Mouse (Mus musculus) left cerebral cortex, adult 2 months (tissue): Measurements from ENCODE around the gene Sh2d6. TPM values are rescaled to one million over a fixed set of nuclear protein-coding genes. Genes with fewer than 3 reads are reported as not detected.

Experiments used
- DNase-seq, 2 experiments: peaks; one replicate each; pipeline ENCODE4 v3.0.0; 2021 to 2022; ENCODE audit warnings: low spot score in 2 of 2, mixed read lengths in 1 of 2; ENCODE audit errors: extremely low spot score in 1 of 2
- H3K27ac ChIP-seq: fragments of 200-600 bp; 2 replicates; pipeline ENCODE4 v1.8.1; 2022
- H3K4me3 ChIP-seq: fragments of 200-600 bp; 2 replicates; pipeline ENCODE4 v1.8.1; 2022
- CTCF ChIP-seq: fragments of 200-600 bp; IDR thresholded peaks from 2 replicates; pipeline ENCODE4 v1.8.1; 2022; ENCODE audit warnings: antibody characterized with exemption, mild to moderate bottlenecking, moderate library complexity
- intact Hi-C: fragments of 180-260 bp; cut with DNase I; formaldehyde crosslinking; loops from one replicate; pipeline ENCODE4 v1.15.1; 2025
- total RNA-seq, 2 experiments: library from RNA; stranded (reverse); gene quantifications; 2 replicates each; pipeline ENCODE4 v1.2.3; 2021

The Sh2d6 gene
- total RNA-seq, 2 experiments from 2014 or later, result 0.28 to 0.48 TPM

DNA sequence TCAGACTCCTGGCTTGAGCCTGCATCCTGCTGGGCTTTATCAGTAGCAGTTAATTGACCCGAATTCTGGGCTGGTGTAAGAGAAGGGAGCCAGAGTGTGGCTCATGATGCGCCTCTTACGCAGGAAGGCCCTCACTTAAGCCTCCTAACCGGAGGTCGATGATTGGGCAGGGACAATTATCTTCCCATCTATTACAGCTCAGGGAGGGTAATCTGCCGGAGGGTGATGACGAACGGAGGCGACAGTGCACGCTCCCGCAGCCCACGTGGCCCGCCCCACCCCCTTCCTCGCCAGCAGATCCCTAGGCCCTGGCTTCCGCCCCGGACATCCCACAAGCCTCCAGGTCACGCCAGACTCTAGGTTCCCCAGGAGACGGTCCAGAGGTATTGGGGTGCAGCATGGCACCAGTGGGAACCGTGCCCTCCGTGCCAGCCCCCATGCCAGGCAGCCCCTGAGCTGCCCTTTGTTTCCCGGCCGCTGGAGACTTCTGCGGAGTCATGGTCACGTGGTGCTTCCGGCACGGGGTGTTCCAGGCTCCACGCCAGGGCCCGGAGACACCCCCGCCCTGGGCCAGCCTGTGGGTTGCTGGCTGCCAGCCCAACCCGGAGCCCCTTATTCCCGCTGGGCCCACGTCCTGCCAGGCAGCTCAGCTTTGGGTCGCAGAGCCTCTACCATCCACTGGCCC is 9.0 kb downstream of the Sh2d6 start:
- Histone ChIP-seq H3K4me3 (peak overlapping the region; percentile 42), H3K27ac (peak overlapping the region; percentile 90)
- intact Hi-C loops, result loop anchor here (1.0 kb wide), 2 partner anchors 57 to 73 kb away; partner anchors contain the start of gene Mat2a
- no peak; the same call in 1 of the 2 replicates for TF ChIP-seq CTCF
- peak; percentile 89 to 91 for DNase-seq

DNA sequence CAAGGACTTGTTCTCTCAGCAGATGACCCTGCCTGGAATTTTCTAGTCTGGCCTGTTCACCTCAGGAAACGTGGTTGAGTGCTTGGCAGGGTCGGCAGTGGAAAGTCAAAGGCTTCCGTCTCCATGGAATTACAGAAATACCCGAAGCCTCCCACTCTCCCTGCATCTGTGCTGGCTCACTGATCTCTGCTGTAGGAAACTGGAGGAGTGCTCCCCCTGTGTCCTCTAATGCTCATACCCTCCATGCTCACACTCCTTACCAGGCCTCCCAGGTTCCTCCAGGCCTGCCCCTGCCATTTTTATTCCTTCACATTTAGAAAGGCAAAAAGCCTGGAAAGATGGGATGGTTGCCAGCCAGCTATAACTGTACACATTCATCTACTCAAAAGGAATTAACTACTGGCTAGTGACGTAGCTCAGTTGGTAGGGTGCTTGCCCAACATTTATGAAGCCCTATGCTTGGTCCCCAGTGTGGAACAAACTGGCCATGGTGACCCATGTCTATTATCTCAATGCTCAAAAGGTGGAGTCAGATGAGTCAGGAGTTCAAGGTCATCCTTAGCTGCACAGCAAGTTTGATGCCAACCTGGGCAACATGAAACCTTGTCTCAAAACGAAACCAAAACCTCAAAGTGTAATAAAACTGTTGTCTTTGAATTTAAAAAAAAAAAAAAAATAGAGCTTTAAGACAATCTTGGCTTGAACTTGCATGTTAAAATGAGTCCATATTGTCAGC is 10.7 kb downstream of the Sh2d6 start:
- no peak for DNase-seq
- TF ChIP-seq CTCF, result no peak; the same call in none of the 2 replicates
- peak overlapping the region; percentile 90 for H3K27ac ChIP-seq
- H3K4me3 ChIP-seq, result no peak overlapping the region
- intact Hi-C loops, result no loop called here

DNA sequence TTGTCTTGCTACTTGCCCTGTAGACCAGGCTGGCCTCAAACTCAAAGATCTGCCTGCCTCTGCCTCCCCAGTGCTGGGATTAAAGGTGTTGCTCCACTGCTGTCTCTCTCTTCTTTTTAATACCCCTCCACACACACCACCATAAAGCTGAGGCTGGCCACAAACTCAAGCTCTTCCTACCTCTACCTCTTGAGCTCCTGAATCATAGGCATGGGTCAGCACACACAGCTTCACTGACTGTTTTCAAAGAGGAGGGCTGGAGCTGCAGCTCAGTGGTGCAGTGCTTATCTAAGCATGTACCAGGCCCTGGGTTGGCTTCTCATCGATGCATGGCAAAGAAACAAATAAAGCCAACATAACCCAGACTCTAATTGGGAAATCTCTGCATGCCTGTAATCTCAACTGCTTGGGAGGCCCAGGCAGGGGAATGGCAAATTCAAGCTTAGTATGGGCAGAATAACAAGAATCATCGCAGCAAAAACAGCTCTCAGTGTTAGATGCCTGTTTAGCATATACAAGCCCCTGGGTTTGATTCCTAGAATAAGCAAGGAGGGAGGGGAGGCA is 11.6 kb downstream of the Sh2d6 start:
- H3K4me3 ChIP-seq, result no peak overlapping the region
- H3K27ac ChIP-seq, result no peak overlapping the region
- DNase-seq, result no peak
- intact Hi-C loops, result no loop called here
- no peak for TF ChIP-seq CTCF

DNA sequence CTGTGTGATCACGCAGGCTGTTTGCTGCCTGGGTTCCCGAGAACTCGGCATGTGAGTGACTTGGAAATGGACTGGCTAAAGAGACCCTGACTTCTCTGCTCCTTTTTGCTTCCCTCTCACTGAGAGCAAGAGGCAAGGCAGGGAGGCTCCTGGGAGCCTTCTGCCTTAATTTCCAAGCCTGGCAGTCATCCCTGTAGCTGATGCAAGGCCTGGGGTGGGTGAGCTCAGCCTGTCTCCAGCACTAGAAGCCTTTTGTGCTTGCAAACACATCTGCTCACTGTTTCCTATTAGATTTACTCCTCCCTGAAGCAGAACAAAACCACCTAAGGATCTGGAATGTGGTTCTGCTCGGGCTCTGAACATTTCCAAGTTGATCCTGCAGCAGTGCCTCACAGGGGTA is 12.9 kb downstream of the Sh2d6 start:
- Histone ChIP-seq H3K27ac (no peak overlapping the region), H3K4me3 (no peak overlapping the region)
- no peak for TF ChIP-seq CTCF
- DNase-seq, result no peak
- intact Hi-C loops, result no loop called here

DNA sequence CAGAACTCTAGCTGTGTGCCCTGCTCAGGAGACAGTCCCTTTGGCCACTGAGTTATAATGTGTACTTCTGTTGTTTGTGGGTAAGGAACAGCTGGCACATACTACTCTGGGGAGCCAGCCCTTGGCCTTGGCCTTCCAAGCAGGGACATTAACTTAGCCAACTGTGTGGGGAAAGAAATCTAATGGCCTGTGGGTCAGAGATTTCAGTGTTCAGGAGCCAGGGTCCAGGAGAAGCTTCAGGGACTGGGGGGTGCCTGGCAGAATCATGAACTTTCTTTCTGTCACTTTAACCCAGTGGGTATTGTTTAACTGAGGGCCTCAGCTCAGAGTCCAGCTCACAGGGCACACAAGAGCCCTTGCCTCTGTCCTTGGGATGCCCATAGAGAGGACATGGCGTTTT is 15.4 kb downstream of the Sh2d6 start:
- no peak for DNase-seq
- TF ChIP-seq CTCF, result no peak

DNA sequence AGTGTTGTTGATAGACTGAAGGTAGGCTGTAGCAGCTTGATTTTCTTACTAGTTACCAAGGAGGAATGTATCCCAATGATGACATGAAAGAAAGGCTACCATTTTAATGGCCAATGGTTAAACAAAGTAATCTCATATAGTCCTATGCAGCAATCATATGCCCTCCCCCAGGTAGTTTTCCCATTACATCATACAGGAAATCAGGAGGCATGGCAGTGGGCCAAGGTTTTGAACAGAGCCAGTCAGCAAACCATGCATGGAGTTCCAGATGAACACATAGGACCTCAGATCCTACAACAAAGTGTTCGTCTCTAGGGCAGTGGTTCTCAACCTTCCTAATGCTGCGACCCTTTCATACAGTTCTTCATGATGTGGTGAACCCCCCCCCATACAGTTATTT is 17.6 kb downstream of the Sh2d6 start:
- DNase-seq, result no peak
- Histone ChIP-seq H3K4me3 (no peak overlapping the region), H3K27ac (no peak overlapping the region)
- intact Hi-C loops, result no loop called here
- TF ChIP-seq CTCF, result no peak

More for the DNA sequence above, 15.4 kb downstream of the Sh2d6 start:
- intact Hi-C loops, result no loop called here
- Histone ChIP-seq H3K4me3 (no peak overlapping the region), H3K27ac (no peak overlapping the region)

DNA sequence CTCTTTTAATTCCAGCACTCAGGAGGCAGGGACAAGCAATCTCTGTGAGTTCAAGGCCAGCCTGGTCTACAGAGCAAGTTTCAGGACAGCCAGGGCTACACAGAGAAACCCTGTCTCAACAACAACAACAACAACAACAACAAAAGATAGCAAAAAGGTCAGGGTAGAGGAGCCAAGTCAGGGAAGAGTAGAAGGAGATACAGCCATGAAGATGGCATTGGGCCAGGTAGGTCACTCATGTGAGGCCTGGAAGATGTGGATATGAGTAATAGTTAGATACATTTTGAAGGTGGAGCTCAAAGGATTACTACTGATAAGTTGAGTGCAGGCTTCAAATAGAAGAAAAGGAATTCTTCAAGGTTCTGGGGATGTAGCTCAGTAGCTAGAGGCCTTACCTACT is 18.2 kb downstream of the Sh2d6 start:
- DNase-seq, result no peak
- intact Hi-C loops, result no loop called here
- H3K27ac ChIP-seq, result no peak overlapping the region
- H3K4me3 ChIP-seq, result no peak overlapping the region
- no peak for TF ChIP-seq CTCF

DNA sequence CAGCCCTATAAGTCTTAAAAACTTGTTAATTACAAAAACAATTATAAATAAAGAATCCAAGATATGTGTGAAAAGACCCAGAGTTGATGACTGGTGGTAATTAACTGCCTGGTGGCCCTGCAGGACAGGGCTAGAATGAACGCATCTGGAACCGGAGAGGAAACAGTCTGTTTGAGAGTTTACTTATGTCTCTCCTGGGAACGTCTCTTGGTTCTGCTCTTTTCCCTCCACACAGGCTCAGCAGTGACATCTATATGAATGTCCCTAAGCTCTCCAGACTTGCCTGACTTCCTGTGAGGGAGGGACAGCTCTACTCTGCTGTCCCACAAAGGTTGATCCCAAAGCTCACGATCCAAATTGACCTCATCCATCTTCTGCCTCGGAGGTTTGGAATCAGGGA is 22.6 kb downstream of the Sh2d6 start:
- no peak for TF ChIP-seq CTCF
- intact Hi-C loops, result no loop called here
- Histone ChIP-seq H3K4me3 (no peak overlapping the region), H3K27ac (no peak overlapping the region)
- no peak for DNase-seq

DNA sequence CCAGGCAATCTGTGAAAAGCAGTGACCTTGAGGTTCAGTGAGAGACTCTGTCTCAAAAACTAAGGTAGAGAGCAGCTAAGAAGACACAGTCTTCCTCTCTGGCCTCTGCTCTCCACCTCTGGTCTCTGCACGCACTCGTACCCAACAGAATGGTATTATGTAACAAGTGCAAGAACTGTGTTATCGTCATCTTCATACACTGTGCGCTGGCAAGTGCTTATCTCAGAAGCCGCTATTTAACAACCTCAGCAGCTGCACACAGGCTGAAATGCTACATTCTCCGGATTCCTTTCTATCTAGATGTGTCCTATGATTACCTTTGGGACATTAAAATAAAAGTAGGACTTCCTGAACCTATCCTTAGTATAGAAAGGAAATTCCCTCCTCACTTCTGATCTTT is 28.6 kb downstream of the Sh2d6 start:
- no peak for TF ChIP-seq CTCF
- Histone ChIP-seq H3K27ac (no peak overlapping the region), H3K4me3 (no peak overlapping the region)
- no peak for DNase-seq
- intact Hi-C loops, result no loop called here

DNA sequence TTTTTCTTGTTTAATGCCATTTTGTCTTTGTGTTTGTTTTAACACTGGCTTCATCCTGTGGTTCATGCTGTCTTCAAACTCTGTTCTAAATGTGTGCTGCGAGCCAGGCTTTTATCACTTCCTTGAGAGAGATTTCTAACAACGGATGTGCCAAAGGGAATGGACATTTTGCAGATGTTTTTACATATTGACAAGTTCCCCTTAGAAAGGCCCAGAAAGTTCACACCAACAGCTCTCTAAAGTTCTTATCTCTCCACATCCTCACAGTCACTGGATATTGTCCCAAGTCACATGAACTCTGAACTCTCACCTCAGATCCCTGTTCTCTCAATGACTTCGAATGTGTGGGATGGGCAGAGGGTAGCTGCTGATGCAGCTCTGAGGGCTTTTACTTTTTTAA is 30.4 kb downstream of the Sh2d6 start:
- Histone ChIP-seq H3K27ac (no peak overlapping the region), H3K4me3 (no peak overlapping the region)
- no peak for DNase-seq
- intact Hi-C loops, result no loop called here
- TF ChIP-seq CTCF, result no peak

DNA sequence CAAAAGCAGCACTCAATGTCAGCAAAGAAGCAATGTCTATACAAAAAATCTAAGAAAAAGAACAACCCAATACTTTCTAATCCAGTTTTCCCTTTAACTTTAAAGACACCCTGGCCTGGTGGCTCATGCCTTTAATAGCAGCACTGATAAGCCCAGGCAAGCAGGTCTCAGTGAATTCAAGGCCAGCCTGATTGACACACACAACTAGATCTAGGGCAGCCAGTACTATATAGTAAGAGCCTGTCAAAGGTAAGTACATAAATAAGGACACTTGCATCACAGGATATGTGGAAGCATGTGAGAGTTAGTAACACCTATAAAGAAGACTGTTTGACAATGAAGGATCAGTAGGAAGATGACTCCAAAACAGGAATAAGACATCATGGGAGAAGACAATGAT is 32.0 kb downstream of the Sh2d6 start:
- no peak for TF ChIP-seq CTCF
- no peak overlapping the region for H3K27ac ChIP-seq
- intact Hi-C loops, result no loop called here

DNA sequence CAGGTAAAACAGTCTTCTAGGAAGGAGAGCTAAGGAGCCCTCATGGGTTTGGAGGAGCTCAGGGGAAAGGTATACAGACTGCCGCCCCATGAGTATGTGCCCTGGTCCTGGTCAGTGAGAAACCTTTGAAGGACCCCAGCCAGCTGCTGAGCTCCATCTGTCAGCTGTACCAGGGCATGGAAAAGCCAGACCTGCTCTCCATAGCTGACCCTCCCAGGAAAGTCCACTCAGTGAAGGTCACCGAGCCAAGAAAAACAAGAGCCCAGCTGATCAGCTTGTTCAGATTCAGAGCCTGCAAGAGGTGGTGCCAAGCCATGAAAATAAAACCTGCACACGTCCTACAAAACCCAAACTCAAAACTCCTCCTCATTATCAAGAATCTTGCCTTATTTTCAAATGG is 32.7 kb downstream of the Sh2d6 start:
- intact Hi-C loops, result no loop called here
- DNase-seq, result no peak
- Histone ChIP-seq H3K27ac (no peak overlapping the region), H3K4me3 (no peak overlapping the region)
- TF ChIP-seq CTCF, result no peak

More for the DNA sequence above, 32.0 kb downstream of the Sh2d6 start:
- DNase-seq, result no peak
- no peak overlapping the region for H3K4me3 ChIP-seq
